Mouse (Mus musculus): Measurements from ENCODE around the gene Gatc. TPM values are rescaled to one million over a fixed set of nuclear protein-coding genes. Genes with fewer than 3 reads are reported as not detected.
A peak's percentile ranks its signal among the peaks of the same experiment; 100 is the strongest.
"Not testable (repeated sequence)": the region's sequence is repeated elsewhere in the genome, so short reads cannot be mapped to it uniquely, and the experiment has no call there.

The Gatc gene
- polyA plus RNA-seq (2016; fragmentation: Nextera tagmentation; extraction: Ambion mirVana), result 29.0 and 30.0 TPM in 2 replicates

DNA sequence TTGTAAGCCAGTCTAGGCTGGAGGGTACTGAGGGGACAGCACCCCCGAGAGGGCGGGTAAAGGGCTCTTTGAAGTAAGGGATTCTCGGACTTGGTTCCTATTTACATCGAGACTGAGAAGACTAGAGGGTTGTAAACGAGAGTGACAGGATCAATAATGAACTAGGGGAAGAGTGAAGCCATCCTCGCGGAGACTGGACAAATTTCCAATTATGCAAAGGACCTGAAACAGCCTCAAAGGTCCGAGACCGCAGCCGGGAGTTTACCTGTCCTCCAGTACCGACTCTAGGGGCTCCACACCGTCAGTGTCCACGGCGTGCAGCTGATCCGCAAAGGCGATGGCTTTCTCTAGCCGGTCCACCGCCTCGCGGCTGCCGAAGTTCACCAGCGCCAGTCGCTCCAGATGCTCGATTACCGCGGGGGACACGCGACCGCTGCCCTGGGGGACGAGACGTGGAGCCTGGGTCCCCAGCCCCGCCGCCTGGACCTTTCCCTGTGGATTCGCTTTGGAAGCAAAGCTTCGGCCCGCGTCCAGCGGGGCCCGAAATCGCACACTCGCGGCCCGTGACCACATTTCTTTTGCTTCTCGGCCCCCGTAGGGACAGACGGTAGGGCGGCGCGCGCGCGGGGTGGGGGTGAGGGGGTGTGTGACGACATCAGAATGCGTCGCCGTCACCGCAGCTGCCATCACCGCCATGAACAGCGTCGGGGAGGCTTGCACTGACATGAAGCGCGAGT lies at the start of gene Gatc, which contains the start of gene Triap1:
Gene Gatc (minus strand): TSS at position 602 of the 737 bp plus-strand sequence.
Gene Triap1 (plus strand): TSS at position 649 of the 737 bp plus-strand sequence.
- H3K9me3 ChIP-seq, result no peaks in the 10 kb centered on the region
- no peaks in the 10 kb centered on the region for H3K27me3 ChIP-seq
- peak; percentile 81 for ATAC-seq (ENCODE audit: insufficient number of reproducible peaks, insufficient read depth, low FRiP score, low TSS enrichment)
- H3K27ac ChIP-seq, result peak within 1 kb of the TSS; percentile 75
- H3K4me3 ChIP-seq, result peak within 1 kb of the TSS; percentile 89
- peak within 1 kb of the TSS; percentile 71 for H3K4me2 ChIP-seq (replicated peaks)
- peaks cover 51% of the 10 kb centered on the region for H3K36me3 ChIP-seq
- H3K4me1 ChIP-seq, result peaks cover 15% of the 10 kb centered on the region
- WGBS, result under 1% methylated on average over 62 of the region's 62 CpGs
- peak within 1 kb of the TSS; percentile 86 for H3K9ac ChIP-seq

DNA sequence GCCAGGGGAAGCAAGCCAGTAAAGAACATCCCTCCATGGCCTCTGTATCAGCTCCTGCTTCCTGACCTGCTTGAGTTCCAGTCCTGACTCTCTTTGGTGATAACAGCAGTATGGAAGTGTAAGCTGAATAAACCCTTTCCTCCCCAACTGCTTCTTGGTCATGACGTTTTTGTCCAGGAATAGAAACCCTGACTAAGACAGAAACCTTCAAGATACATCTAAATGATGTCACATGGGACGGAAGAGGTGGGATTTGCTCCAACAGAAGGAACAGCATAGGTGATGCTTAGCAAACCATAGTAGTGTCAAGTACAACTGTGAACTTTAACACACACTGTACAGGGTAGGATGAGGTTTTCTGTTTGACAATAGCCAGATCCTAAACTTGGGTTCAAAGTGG lies 37.9 kb upstream of the Gatc start:
- not testable (repeated sequence) for H3K4me3 ChIP-seq; H3K4me2 ChIP-seq (replicated peaks); H3K9me3 ChIP-seq; H3K36me3 ChIP-seq; H3K4me1 ChIP-seq; H3K27ac ChIP-seq; ATAC-seq (ENCODE audit: insufficient number of reproducible peaks, insufficient read depth, low FRiP score, low TSS enrichment); H3K9ac ChIP-seq; H3K27me3 ChIP-seq
- 79% methylated on average over 2 of the region's 2 CpGs for WGBS

DNA sequence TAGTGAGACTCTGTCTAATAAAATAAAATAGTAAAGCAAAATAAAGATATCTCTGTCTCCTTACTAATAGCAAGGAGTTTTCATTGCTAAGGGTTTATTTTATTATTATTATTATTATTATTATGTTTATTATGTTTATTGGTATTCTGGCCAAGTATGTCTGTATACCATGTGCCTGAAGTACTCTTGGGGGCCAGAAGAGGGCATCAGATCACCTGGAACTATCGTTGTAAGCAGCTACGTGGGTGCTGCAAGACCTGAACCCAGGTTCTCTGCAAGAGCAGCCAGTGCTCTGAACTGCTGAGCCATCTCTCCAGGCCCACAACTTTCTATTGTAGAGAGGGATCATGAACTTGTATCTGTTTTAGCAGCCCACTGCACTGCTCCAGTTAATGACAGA lies 34.5 kb upstream of the Gatc start:
- ATAC-seq (ENCODE audit: insufficient number of reproducible peaks, insufficient read depth, low FRiP score, low TSS enrichment), result no peak
- Histone ChIP-seq H3K27ac (no peak overlapping the region), H3K9ac (no peak overlapping the region), H3K9me3 (no peaks in the 10 kb centered on the region), H3K4me2 (replicated peaks) (no peak overlapping the region), H3K4me1 (peaks cover 4% of the 10 kb centered on the region; the same call in 1 of the 2 replicates), H3K27me3 (no peaks in the 10 kb centered on the region), H3K36me3 (no peaks in the 10 kb centered on the region), H3K4me3 (no peak overlapping the region)
- WGBS, result 82% methylated on average over 2 of the region's 2 CpGs

GRCm38 (mm10) chr5:115374204-115374820 lies 33.3 kb upstream of the Gatc start:
- no peaks in the 10 kb centered on the region for H3K9me3 ChIP-seq

DNA sequence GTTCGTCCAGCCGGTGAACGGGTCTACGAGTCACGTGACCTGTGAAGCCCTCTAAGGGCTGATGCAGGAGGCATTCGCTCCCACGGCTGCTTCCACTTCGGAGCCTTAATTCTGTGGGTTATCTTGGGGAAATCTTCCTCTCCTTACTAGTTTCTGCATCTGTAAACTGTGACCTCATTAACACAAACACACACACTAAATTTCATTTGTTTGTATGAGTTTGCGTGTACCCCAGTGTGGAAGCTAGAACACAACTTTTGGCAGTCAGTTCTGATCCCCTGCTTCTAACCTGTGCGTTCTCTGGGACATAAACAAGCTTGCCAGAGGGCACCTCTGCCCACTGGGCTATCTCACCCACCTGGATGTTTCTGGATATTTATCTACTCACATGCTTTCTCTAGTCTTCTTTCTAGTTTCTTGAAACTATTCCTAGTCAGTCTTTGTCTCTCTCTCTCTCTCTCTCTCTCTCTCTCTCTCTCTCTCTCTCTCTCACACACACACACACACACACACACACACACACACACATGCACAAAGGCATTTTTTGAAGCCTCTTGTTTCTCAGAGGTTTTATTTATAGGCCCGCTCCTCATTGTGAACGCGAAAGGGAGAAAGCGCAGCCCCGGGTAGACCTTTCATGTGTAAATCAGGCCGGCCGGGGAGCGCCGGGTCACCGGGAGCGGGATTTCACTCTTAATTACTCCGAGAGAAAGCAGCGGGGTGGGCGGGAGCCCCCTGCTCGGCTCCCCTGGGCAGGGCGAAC lies 32.6 kb upstream of the Gatc start:
- Histone ChIP-seq H3K36me3 (no peaks in the 10 kb centered on the region), H3K9me3 (no peaks in the 10 kb centered on the region), H3K4me2 (replicated peaks) (peak overlapping the region; percentile 54), H3K27me3 (no peaks in the 10 kb centered on the region), H3K9ac (peak overlapping the region; percentile 57), H3K4me3 (peak overlapping the region; percentile 25), H3K27ac (no peak overlapping the region), H3K4me1 (peaks cover 4% of the 10 kb centered on the region; the same call in 1 of the 2 replicates)
- no peak for ATAC-seq (ENCODE audit: insufficient number of reproducible peaks, insufficient read depth, low FRiP score, low TSS enrichment)
- 20% methylated on average over 26 of the region's 26 CpGs for WGBS

More at GRCm38 (mm10) chr5:115374204-115374820, 33.3 kb upstream of the Gatc start:
- Histone ChIP-seq H3K27ac (no peak overlapping the region), H3K4me3 (peak overlapping the region; percentile 25), H3K9ac (peak overlapping the region; percentile 57), H3K4me2 (replicated peaks) (peak overlapping the region; percentile 54), H3K27me3 (no peaks in the 10 kb centered on the region), H3K36me3 (no peaks in the 10 kb centered on the region), H3K4me1 (peaks cover 4% of the 10 kb centered on the region; the same call in 1 of the 2 replicates)
- no peak for ATAC-seq (ENCODE audit: insufficient number of reproducible peaks, insufficient read depth, low FRiP score, low TSS enrichment)
- WGBS, result 15% methylated on average over 11 of the region's 11 CpGs

GRCm38 (mm10) chr5:115371736-115372135 lies 30.8 kb upstream of the Gatc start:
- H3K4me2 ChIP-seq (replicated peaks), result no peak overlapping the region
- no peaks in the 10 kb centered on the region for H3K27me3 ChIP-seq
- H3K4me3 ChIP-seq, result no peak overlapping the region
- no peak for ATAC-seq (ENCODE audit: insufficient number of reproducible peaks, insufficient read depth, low FRiP score, low TSS enrichment)
- H3K36me3 ChIP-seq, result no peaks in the 10 kb centered on the region
- 47% methylated on average over 9 of the region's 9 CpGs for WGBS
- H3K9me3 ChIP-seq, result no peaks in the 10 kb centered on the region
- H3K9ac ChIP-seq, result no peak overlapping the region
- H3K27ac ChIP-seq, result 0 out of 2 replicates have a peak overlapping the region, but pooled peaks have one; percentile 6
- peaks cover 4% of the 10 kb centered on the region; the same call in 1 of the 2 replicates for H3K4me1 ChIP-seq

DNA sequence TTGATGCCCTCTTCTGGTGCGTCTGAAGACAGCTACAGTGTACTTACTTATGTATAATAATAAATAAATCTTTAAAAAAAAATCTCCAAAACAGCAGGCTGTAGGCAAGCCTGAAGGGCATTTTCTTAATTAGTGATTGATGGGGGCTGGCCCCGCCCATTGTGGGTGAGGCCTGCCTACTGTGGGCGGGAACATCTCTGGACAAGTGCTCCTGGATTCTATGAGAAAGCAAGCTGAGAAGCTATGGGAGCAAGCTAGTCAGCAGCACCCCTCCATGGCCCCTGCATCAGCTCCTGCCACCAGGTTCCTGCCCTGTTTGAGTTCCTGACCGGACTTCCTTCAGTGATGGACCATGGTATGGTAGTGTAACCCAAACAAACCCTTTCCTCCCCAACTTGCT lies 23.8 kb upstream of the Gatc start:
- no peaks in the 10 kb centered on the region for H3K27me3 ChIP-seq
- H3K27ac ChIP-seq, result no peak overlapping the region
- no peaks in the 10 kb centered on the region for H3K36me3 ChIP-seq
- H3K4me1 ChIP-seq, result no peaks in the 10 kb centered on the region
- WGBS, result 81% methylated on average over 4 of the region's 4 CpGs
- no peak overlapping the region for H3K4me2 ChIP-seq (replicated peaks)
- no peak overlapping the region for H3K4me3 ChIP-seq
- ATAC-seq (ENCODE audit: insufficient number of reproducible peaks, insufficient read depth, low FRiP score, low TSS enrichment), result no peak
- H3K9me3 ChIP-seq, result no peaks in the 10 kb centered on the region
- H3K9ac ChIP-seq, result no peak overlapping the region

- Histone ChIP-seq H3K9me3 (no peaks in the 10 kb centered on the region), H3K4me1 (no peaks in the 10 kb centered on the region), H3K27me3 (no peaks in the 10 kb centered on the region), H3K9ac (no peak overlapping the region), H3K36me3 (no peaks in the 10 kb centered on the region), H3K4me3 (no peak overlapping the region), H3K27ac (no peak overlapping the region), H3K4me2 (replicated peaks) (no peak overlapping the region)
- no peak for ATAC-seq (ENCODE audit: insufficient number of reproducible peaks, insufficient read depth, low FRiP score, low TSS enrichment)
- 22% methylated on average over 19 of the region's 19 CpGs for WGBS
Measured at GRCm38 (mm10) chr5:115362819-115363714, 22.1 kb upstream of the Gatc start.

GRCm38 (mm10) chr5:115362216-115362615 lies 21.2 kb upstream of the Gatc start:
- H3K4me3 ChIP-seq, result no peak overlapping the region
- no peak overlapping the region for H3K9ac ChIP-seq
- no peaks in the 10 kb centered on the region for H3K4me1 ChIP-seq
- no peak overlapping the region for H3K27ac ChIP-seq
- no peaks in the 10 kb centered on the region for H3K36me3 ChIP-seq
- no peak for ATAC-seq (ENCODE audit: insufficient number of reproducible peaks, insufficient read depth, low FRiP score, low TSS enrichment)
- no peak overlapping the region for H3K4me2 ChIP-seq (replicated peaks)
- H3K9me3 ChIP-seq, result no peaks in the 10 kb centered on the region
- no peaks in the 10 kb centered on the region for H3K27me3 ChIP-seq
- 32% methylated on average over 7 of the region's 7 CpGs for whole genome bisulfite sequencing

- Histone ChIP-seq H3K4me2 (replicated peaks) (no peak overlapping the region), H3K27me3 (no peaks in the 10 kb centered on the region), H3K27ac (no peak overlapping the region), H3K9ac (no peak overlapping the region), H3K4me1 (no peaks in the 10 kb centered on the region), H3K4me3 (no peak overlapping the region), H3K9me3 (no peaks in the 10 kb centered on the region), H3K36me3 (no peaks in the 10 kb centered on the region)
- 68% methylated on average over 5 of the region's 5 CpGs for WGBS
- ATAC-seq (ENCODE audit: insufficient number of reproducible peaks, insufficient read depth, low FRiP score, low TSS enrichment), result no peak
Measured at GRCm38 (mm10) chr5:115359851-115360372, 18.9 kb upstream of the Gatc start.

DNA sequence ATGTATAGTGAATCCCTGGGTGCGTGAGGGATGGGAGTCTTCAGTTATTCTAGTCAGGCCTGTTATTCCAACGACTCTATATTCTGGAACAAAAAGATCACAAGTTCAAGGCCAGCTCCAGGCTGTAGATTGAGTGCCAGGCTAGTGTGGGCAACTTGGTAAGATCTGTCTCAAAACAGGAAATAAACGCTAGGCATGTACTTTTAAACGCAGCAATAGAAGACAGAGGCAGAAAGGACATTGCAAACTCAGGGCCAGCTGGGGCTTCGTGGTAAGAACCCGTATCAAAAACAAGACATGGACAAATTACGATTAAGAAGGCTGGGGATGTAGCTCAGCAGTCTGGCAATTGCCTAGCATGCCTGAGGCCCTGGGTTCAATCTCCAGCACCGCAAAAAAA lies 18.5 kb upstream of the Gatc start:
- H3K36me3 ChIP-seq, result no peaks in the 10 kb centered on the region
- H3K27ac ChIP-seq, result no peak overlapping the region
- no peak overlapping the region for H3K4me2 ChIP-seq (replicated peaks)
- ATAC-seq (ENCODE audit: insufficient number of reproducible peaks, insufficient read depth, low FRiP score, low TSS enrichment), result no peak
- H3K4me3 ChIP-seq, result no peak overlapping the region
- no peak overlapping the region for H3K9ac ChIP-seq
- WGBS, result 84% methylated on average over 8 of the region's 8 CpGs
- no peaks in the 10 kb centered on the region for H3K9me3 ChIP-seq
- no peaks in the 10 kb centered on the region for H3K27me3 ChIP-seq
- no peaks in the 10 kb centered on the region for H3K4me1 ChIP-seq

All from embryonic facial prominence, embryonic 12.5 days (tissue).